Mouse (Mus musculus) forebrain, embryonic 10.5 days (tissue): ENCODE results near the gene Aldh1b1. TPM values are rescaled to one million over a fixed set of nuclear protein-coding genes. Genes with fewer than 3 reads are reported as not detected.

Source experiments
- DNase-seq: peaks from one replicate; pipeline ENCODE4 v3.0.0-alpha.2; 2017; ENCODE audit warnings: low spot score; ENCODE audit errors: extremely low spot score
- H3K27ac ChIP-seq: fragments of 300-500 bp; sonication (generic); 2 replicates; pipeline ENCODE4 v1.5.1; 2016; ENCODE audit warnings: mild to moderate bottlenecking
- H3K27me3 ChIP-seq: fragments of 300-500 bp; sonication (generic); 2 replicates; pipeline ENCODE4 v1.6.1; 2016; ENCODE audit warnings: mild to moderate bottlenecking; ENCODE audit not compliant: poor library complexity, severe bottlenecking
- H3K36me3 ChIP-seq: fragments of 300-500 bp; sonication (generic); replicated peaks from 2 replicates; pipeline ENCODE4 v1.6.1; 2016; ENCODE audit warnings: mild to moderate bottlenecking, moderate library complexity
- H3K4me1 ChIP-seq: fragments of 300-500 bp; sonication (generic); 2 replicates; pipeline ENCODE4 v1.6.1; 2016
- H3K4me3 ChIP-seq: fragments of 300-500 bp; sonication (generic); 2 replicates; pipeline ENCODE4 v1.5.1; 2016; ENCODE audit warnings: mild to moderate bottlenecking, moderate library complexity
- H3K9me3 ChIP-seq: fragments of 300-500 bp; sonication (generic); 2 replicates; pipeline ENCODE4 v1.6.1; 2016; ENCODE audit warnings: mild to moderate bottlenecking, moderate library complexity
- WGBS: fragments of 180-500 bp; shearing (Covaris S2); methylation state at CpG from one replicate; pipeline ENCODE4 v1.1.7; 2016; 5-methylcytosine and 5-hydroxymethylcytosine counted together
- polyA plus RNA-seq: library from polyadenylated mRNA; unstranded; fragments of >200 nt; fragmentation: Nextera tagmentation; extraction: Ambion mirVana; gene quantifications from 2 replicates; pipeline ENCODE4 v1.2.1, GENCODE M21; 2016

Gene Aldh1b1
- polyA plus RNA-seq, 1 experiment from 2014 or later = 4.3 TPM

DNA sequence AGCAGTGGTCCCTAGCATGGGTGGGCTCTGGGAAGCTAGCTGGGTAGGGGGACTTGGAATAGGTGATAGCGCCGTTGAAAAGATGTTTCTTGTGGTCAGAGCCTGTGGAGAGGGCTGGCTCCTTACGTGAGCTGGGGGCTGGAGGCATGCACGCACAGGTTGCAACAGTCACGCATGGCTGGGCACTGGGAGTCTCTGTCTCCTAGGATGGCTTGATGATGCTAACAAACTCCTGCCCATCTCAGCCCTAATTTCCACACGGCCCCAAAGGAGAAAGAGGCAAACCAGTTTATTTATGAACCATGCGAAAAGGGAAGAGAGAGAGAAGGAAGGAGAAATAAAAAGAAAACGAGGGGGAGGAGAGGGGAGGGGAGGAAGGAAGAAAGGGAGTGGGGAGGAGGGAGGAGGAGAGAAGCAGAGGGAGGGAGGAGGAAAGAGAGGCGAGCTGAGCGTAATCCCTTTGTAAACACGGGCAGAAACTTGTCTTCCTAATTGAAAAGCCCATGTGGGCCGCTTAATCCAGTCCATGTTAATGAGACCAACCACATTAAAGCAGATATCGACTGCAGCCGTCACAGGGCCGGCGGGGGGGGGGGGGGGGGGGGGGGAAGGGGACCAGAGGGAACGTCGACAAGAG, 33.1 kb upstream of the Aldh1b1 start:
- peaks cover 94% of the 10 kb centered on the region for H3K27me3 ChIP-seq
- peaks cover 77% of the 10 kb centered on the region for H3K4me1 ChIP-seq
- peak overlapping the region; percentile 84 for H3K27ac ChIP-seq
- no peaks in the 10 kb centered on the region for H3K36me3 ChIP-seq
- WGBS = under 1% methylated on average over 14 of the region's 18 CpGs
- peak; percentile 73 for DNase-seq
- H3K9me3 ChIP-seq = no peaks in the 10 kb centered on the region
- H3K4me3 ChIP-seq = peak overlapping the region; percentile 42

GRCm38 (mm10) chr4:45766774-45767173, 32.0 kb upstream of the Aldh1b1 start:
- no peak for DNase-seq
- H3K4me1 ChIP-seq = peaks cover 87% of the 10 kb centered on the region

GRCm38 (mm10) chr4:45767891-45768558, 30.8 kb upstream of the Aldh1b1 start:
- no peak for DNase-seq
- peaks cover 89% of the 10 kb centered on the region for H3K4me1 ChIP-seq
- 0 out of 2 replicates have a peak overlapping the region, but pooled peaks have one; percentile 20 for H3K27ac ChIP-seq
- H3K36me3 ChIP-seq = no peaks in the 10 kb centered on the region
- H3K4me3 ChIP-seq = no peak overlapping the region
- WGBS = 71% methylated on average over 11 of the region's 11 CpGs
- H3K9me3 ChIP-seq = no peaks in the 10 kb centered on the region
- peaks cover 95% of the 10 kb centered on the region for H3K27me3 ChIP-seq

More at GRCm38 (mm10) chr4:45766774-45767173, 32.0 kb upstream of the Aldh1b1 start:
- H3K27ac ChIP-seq = peak overlapping the region; percentile 84
- no peaks in the 10 kb centered on the region for H3K9me3 ChIP-seq
- 75% methylated on average over 7 of the region's 7 CpGs for WGBS
- no peak overlapping the region for H3K4me3 ChIP-seq
- no peaks in the 10 kb centered on the region for H3K36me3 ChIP-seq
- H3K27me3 ChIP-seq = peaks cover 99% of the 10 kb centered on the region

- peaks cover 77% of the 10 kb centered on the region for H3K4me1 ChIP-seq
- DNase-seq = no peak
- WGBS = 44% methylated on average over 10 of the region's 10 CpGs
- H3K27ac ChIP-seq = peak overlapping the region; percentile 22
- H3K36me3 ChIP-seq = no peaks in the 10 kb centered on the region
- H3K4me3 ChIP-seq = no peak overlapping the region
- peaks cover 85% of the 10 kb centered on the region for H3K27me3 ChIP-seq
- no peaks in the 10 kb centered on the region for H3K9me3 ChIP-seq
These were observed 29.7 kb upstream of the Aldh1b1 start for GRCm38 (mm10) chr4:45769141-45769540.

- Histone ChIP-seq H3K9me3 (no peaks in the 10 kb centered on the region), H3K4me3 (peak overlapping the region; percentile 14; the same call in 1 of the 2 replicates), H3K36me3 (no peaks in the 10 kb centered on the region), H3K27ac (peak overlapping the region; percentile 67), H3K4me1 (peaks cover 73% of the 10 kb centered on the region), H3K27me3 (peaks cover 76% of the 10 kb centered on the region)
- no peak for DNase-seq
- WGBS = 4% methylated on average over 10 of the region's 10 CpGs
These were observed 28.8 kb upstream of the Aldh1b1 start for GRCm38 (mm10) chr4:45769791-45770637.

DNA sequence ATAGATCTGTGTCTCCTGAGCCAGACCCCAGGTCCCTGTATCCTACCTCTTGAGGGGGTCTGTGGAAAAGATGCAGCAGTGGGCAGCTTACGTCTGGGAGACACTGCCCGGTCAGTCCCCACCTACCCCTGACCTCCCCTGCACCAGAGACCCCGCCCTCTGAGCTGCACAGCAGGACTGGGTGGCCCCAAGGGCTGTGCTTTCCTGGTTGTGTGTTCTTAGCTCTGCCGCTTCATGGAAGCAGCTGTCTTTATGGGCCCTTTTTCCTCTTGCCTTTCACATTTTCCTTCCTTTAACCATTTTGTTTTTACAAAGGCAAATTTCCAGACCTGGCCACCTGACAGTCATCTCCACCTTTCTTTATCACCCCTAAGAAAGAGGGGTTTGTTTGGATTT, 28.2 kb upstream of the Aldh1b1 start:
- Histone ChIP-seq H3K4me1 (peaks cover 67% of the 10 kb centered on the region), H3K36me3 (no peaks in the 10 kb centered on the region), H3K27ac (peak overlapping the region; percentile 67), H3K9me3 (no peaks in the 10 kb centered on the region), H3K27me3 (peaks cover 70% of the 10 kb centered on the region), H3K4me3 (peak overlapping the region; percentile 14; the same call in 1 of the 2 replicates)
- no peak for DNase-seq
- WGBS = 3% methylated on average over 4 of the region's 4 CpGs

- H3K9me3 ChIP-seq = no peaks in the 10 kb centered on the region
- peak overlapping the region; percentile 67 for H3K27ac ChIP-seq
- no peaks in the 10 kb centered on the region for H3K36me3 ChIP-seq
- H3K4me1 ChIP-seq = peaks cover 62% of the 10 kb centered on the region
- H3K4me3 ChIP-seq = no peak overlapping the region
- H3K27me3 ChIP-seq = peaks cover 64% of the 10 kb centered on the region
- WGBS = 14% methylated on average over 8 of the region's 8 CpGs
- DNase-seq = no peak
These were observed 27.6 kb upstream of the Aldh1b1 start for GRCm38 (mm10) chr4:45771173-45771572.

GRCm38 (mm10) chr4:45771619-45772018, 27.2 kb upstream of the Aldh1b1 start:
- no peak overlapping the region for H3K4me3 ChIP-seq
- H3K9me3 ChIP-seq = no peaks in the 10 kb centered on the region
- peak; percentile 85 for DNase-seq
- no peaks in the 10 kb centered on the region for H3K36me3 ChIP-seq
- H3K27ac ChIP-seq = peak overlapping the region; percentile 67
- H3K27me3 ChIP-seq = peaks cover 60% of the 10 kb centered on the region
- H3K4me1 ChIP-seq = peaks cover 57% of the 10 kb centered on the region
- 4% methylated on average over 5 of the region's 5 CpGs for WGBS

- Histone ChIP-seq H3K36me3 (no peaks in the 10 kb centered on the region), H3K9me3 (no peaks in the 10 kb centered on the region), H3K27ac (no peak overlapping the region), H3K4me3 (no peak overlapping the region), H3K27me3 (0 out of 2 replicates have a peak, but pooled peaks cover 6% of the 10 kb centered on the region), H3K4me1 (peaks cover 21% of the 10 kb centered on the region)
- no peak for DNase-seq
- 64% methylated on average over 1 of the region's 1 CpGs for WGBS
These were observed 15.2 kb upstream of the Aldh1b1 start for GRCm38 (mm10) chr4:45783671-45784070.

- Histone ChIP-seq H3K36me3 (no peaks in the 10 kb centered on the region), H3K4me1 (peaks cover 27% of the 10 kb centered on the region), H3K27me3 (peaks cover 12% of the 10 kb centered on the region; the same call in 1 of the 2 replicates), H3K4me3 (no peak overlapping the region), H3K27ac (no peak overlapping the region), H3K9me3 (no peaks in the 10 kb centered on the region)
- DNase-seq = no peak
- WGBS = 55% methylated on average over 2 of the region's 2 CpGs
These were observed 12.9 kb upstream of the Aldh1b1 start for GRCm38 (mm10) chr4:45785959-45786358.

- H3K27me3 ChIP-seq = peaks cover 12% of the 10 kb centered on the region; the same call in 1 of the 2 replicates
- H3K4me3 ChIP-seq = no peak overlapping the region
- H3K4me1 ChIP-seq = peaks cover 27% of the 10 kb centered on the region
- no peaks in the 10 kb centered on the region for H3K36me3 ChIP-seq
- no peak for DNase-seq
- H3K9me3 ChIP-seq = no peaks in the 10 kb centered on the region
- 57% methylated on average over 4 of the region's 4 CpGs for WGBS
- no peak overlapping the region for H3K27ac ChIP-seq
These were observed 12.1 kb upstream of the Aldh1b1 start for GRCm38 (mm10) chr4:45786674-45787073.

GRCm38 (mm10) chr4:45788446-45789081, 10.3 kb upstream of the Aldh1b1 start:
- 91% methylated on average over 13 of the region's 13 CpGs for WGBS
- DNase-seq = no peak
- no peaks in the 10 kb centered on the region for H3K36me3 ChIP-seq
- H3K27me3 ChIP-seq = peaks cover 16% of the 10 kb centered on the region; the same call in 1 of the 2 replicates
- H3K4me1 ChIP-seq = peaks cover 29% of the 10 kb centered on the region
- H3K9me3 ChIP-seq = no peaks in the 10 kb centered on the region
- H3K27ac ChIP-seq = no peak overlapping the region
- no peak overlapping the region for H3K4me3 ChIP-seq
